Mouse (Mus musculus): ENCODE data around the gene Pdxdc1.
A peak's percentile ranks its signal among the peaks of the same experiment; 100 is the strongest.
"Not testable (repeated sequence)": the region's sequence is repeated elsewhere in the genome, so short reads cannot be mapped to it uniquely, and the experiment has no call there.

The Pdxdc1 gene

GRCm38 (mm10) chr16:13902888-13903483 is at the start of gene Pdxdc1, which contains the start of gene Mpv17l:
TSS of gene Pdxdc1 (minus strand) at chr16:13903131.
TSS of gene Mpv17l (plus strand) at chr16:13903161.
- peak; percentile 90 for DNase-seq (ENCODE audit: low read depth, low spot score)

GRCm38 (mm10) chr16:13951245-13951644 is 48.3 kb upstream of the Pdxdc1 start:
- DNase-seq (ENCODE audit: low read depth, low spot score) = no peak

GRCm38 (mm10) chr16:13946306-13946705 is 43.4 kb upstream of the Pdxdc1 start:
- DNase-seq (ENCODE audit: low read depth, low spot score) = no peak

DNA sequence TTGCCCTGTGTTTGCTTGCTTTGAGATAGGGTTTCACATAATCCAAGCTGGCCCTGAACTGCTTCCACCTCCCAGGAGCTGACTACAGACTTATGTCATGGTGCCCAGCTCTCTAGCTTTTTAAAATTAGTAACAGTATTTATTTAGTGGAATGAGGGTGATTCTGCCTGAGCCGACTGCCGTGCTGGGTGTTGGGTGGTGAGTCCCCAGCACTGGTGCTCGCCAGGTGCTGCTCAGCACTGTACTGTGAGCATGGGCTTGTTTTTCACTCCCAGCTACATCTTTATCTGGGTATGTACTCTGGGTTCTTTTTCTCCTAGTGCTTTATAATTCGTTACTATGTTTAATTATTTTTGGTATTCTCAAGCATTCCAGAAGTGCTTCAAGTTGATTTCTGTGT is 42.2 kb upstream of the Pdxdc1 start:
- DNase-seq (ENCODE audit: low read depth, low spot score) = no peak

GRCm38 (mm10) chr16:13944752-13945151 is 41.8 kb upstream of the Pdxdc1 start:
- no peak for DNase-seq (ENCODE audit: low read depth, low spot score)

- no peak for DNase-seq (ENCODE audit: low read depth, low spot score)
Observed at GRCm38 (mm10) chr16:13944178-13944577, 41.2 kb upstream of the Pdxdc1 start.

DNA sequence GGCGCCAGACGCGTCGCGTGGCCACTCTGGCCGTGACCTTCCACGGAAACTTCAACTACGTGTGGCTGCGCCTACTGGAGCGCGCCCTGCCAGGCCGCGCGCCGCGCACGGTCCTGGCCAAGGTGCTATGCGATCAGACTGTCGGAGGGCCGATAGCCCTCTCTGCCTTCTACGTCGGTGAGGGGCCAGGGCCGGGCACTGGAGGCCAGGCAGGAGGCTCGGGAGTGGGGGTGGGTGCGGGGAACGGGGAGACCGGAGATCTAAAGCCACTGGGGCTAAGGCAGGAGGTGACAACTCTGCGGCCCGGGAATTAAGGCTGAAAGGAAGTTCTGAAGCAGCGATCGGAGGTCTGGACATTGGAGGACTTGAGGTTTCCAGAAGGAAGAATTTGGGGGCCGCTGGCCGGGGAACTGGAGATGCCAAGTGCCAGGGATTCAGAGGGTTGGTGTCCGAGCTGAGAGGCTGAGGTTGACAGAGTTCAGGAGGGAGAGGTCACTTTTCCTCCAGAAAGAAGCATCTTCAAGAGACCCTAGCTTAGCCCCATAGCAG is 38.0 kb upstream of the Pdxdc1 start:
- no peak for DNase-seq (ENCODE audit: low read depth, low spot score)

DNA sequence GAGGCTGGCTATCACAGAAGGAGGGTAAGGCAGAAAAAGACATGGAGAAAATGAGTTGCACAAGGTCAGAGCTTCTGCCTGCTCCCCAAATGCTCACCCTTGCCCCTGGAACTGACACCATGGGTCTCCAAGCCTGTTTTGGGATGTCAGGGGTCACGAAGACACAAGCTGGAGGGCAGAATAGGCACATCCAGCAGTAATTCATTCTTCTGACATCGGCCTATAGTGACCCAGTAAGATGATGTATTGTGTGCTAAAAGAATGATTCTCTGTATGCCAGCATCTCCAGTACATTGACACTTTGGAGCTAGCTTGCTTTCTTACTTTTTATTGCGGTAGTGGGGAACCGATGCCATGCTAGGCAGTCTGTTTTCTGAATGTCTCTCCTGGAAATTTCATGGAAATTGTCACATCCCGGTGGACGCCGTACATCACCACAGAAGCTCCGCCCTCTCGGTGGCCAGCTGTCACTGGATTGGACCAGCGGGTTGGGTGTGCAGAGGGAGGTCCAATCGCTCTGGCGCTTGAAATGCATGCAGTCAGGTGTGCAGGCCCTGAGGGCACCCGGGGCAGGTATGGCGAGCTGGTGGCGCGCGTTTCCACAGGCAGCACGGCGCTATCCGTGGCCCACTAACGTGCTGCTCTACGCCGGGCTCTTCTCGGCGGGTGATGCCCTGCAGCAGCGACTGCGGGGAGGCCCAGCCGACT is 37.4 kb upstream of the Pdxdc1 start:
- peak; percentile 61 for DNase-seq (ENCODE audit: low read depth, low spot score)

DNA sequence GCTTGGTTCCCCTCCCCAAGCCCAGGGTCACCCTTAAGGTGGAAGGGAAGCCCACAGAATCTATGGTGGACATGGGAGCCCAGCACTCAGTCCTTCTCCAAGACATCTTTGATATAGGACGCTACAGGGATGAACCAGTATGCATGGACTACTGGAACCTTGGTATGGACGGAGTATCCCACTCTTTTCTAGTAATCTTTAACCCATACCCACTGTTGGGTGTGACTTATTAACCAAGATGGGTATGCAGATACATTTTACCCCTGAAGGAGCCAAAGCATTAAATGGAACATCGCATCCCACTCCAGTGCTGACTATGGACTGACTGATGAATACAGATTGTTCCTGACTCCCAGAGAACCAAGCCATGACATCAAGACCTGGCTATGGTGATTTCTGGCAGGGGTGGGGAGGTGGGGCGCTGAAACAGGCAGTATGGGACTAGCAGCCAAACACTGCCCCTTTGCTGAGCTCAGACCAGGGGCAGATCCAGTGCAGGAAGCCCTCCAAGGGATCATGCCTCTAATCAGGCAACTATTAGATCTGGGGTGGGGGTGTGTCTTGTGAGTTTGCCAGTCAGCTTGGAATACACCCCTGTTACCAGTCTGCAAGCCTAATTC is 24.6 kb upstream of the Pdxdc1 start:
- no peak for DNase-seq (ENCODE audit: low read depth, low spot score)

- DNase-seq (ENCODE audit: low read depth, low spot score) = not testable (repeated sequence)
Observed at GRCm38 (mm10) chr16:13922966-13923365, 20.0 kb upstream of the Pdxdc1 start.

DNA sequence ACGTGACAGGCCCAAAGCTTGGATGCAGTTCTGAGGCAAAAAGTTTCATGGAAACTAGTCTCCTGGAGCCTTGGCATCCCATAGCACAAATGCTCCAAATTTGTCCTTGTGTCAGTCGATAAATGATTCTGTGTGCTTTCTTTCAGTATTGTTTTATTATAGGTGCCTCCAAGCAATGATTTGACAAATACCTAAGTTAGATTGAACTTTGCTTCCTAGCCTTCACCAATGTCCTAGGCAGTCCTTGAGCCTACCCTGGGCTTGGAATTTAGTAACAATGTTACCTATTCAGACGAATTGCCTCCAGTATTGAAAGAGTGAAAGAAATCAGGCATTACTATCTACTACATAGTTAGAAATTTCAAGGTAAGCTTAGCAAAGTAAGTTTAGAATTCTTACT is 19.6 kb upstream of the Pdxdc1 start:
- not testable (repeated sequence) for DNase-seq (ENCODE audit: low read depth, low spot score)

- DNase-seq (ENCODE audit: low read depth, low spot score) = no peak
Observed at GRCm38 (mm10) chr16:13921781-13922180, 18.9 kb upstream of the Pdxdc1 start.

GRCm38 (mm10) chr16:13921063-13921462 is 18.1 kb upstream of the Pdxdc1 start:
- DNase-seq (ENCODE audit: low read depth, low spot score) = no peak

DNA sequence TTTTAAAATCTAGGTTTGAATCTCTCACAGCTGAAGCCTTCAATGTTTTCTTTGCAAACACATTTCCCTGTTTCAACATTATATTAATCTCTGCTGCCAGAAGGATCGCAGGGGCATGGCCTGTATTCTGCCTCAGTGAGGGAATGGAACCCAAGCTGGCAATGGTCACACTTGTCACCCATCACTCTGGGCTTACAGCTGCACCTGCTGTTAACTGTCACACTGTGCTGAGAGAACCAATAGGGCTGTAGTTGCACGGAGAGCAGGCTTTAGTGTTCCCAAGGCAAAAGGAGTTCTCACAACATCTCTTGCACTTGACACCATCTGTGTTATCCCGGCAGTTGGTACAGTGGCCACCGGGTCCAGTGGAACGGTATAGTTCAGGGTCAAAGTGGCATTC is 17.2 kb upstream of the Pdxdc1 start:
- no peak for DNase-seq (ENCODE audit: low read depth, low spot score)

GRCm38 (mm10) chr16:13907297-13907696 is 4.4 kb upstream of the Pdxdc1 start:
- no peak for DNase-seq (ENCODE audit: low read depth, low spot score)

DNA sequence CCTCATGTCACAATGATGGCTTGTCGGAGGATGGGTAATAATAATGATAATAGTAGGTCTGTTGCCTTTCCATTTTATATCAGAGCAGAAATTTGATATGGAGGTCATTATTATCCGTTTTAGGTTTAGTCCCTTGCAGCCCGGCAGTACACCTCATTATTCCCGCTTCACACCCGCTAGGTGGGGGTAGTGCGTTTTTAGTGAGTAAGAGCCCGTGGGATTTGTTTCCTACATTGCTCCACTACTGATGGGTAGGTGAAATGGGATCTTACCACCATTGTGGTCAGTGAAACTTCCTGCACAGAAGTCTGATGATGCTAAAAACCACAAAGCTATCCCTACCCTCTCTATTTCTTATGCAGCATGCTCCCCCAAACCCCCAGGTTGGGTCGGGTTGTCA is 557 bp upstream of the Pdxdc1 start:
- no peak for DNase-seq (ENCODE audit: low read depth, low spot score)

- DNase-seq (ENCODE audit: low read depth, low spot score) = no peak
Observed at GRCm38 (mm10) chr16:13902397-13902831, 517 bp downstream of the Pdxdc1 start.

DNA sequence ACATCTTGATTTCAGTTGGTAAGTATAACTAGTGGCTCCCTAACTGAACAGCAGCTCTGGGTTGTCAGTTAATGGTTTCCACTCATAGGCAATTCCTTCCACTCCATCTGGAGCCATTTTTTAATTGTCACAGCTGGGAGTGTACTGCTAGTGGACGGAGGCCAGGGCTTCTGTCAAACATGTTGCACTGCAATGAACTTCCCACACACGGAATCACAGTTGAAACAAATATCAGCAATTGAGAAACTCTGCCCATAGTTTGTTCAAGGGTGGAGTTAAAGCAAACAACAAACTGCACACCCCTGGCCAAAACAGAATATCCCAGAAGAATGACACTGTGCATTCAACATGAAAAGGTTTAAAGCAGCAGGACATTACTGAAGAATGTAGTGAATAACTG is 4.0 kb downstream of the Pdxdc1 start:
- no peak for DNase-seq (ENCODE audit: low read depth, low spot score)

- DNase-seq (ENCODE audit: low read depth, low spot score) = no peak
Observed at GRCm38 (mm10) chr16:13896357-13896756, 6.6 kb downstream of the Pdxdc1 start.

- DNase-seq (ENCODE audit: low read depth, low spot score) = no peak
Observed at GRCm38 (mm10) chr16:13895740-13896139, 7.2 kb downstream of the Pdxdc1 start.

- DNase-seq (ENCODE audit: low read depth, low spot score) = no peak
Observed at GRCm38 (mm10) chr16:13894097-13894496, 8.8 kb downstream of the Pdxdc1 start.

GRCm38 (mm10) chr16:13892850-13893249 is 10.1 kb downstream of the Pdxdc1 start:
- DNase-seq (ENCODE audit: low read depth, low spot score) = no peak

- DNase-seq (ENCODE audit: low read depth, low spot score) = no peak
Observed at GRCm38 (mm10) chr16:13890449-13890848, 12.5 kb downstream of the Pdxdc1 start.

Data from retina, adult 2 months (tissue).